20 mouse cellular contexts compared by ENCODE assay signal in the genomic region with DNA sequence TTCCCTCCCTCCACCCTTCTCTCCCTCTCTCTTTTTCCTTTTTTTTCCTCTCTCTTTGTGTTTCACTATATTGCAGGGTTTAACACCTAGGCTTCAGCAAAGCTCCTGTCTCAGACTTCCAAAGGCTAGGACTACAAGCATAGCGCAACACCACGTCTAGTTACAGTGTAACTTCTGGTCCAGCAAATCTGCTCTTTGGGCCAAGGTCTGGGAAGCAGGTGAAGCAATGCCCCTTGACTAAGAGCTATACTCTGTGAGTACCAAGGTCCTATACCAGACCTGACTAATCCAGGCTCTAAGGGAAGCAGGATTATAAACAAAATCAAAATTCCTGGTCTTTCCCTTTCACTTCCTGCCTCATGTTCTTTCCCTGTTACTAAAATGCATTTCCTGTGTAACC. TPM values are rescaled to one million over a fixed set of nuclear protein-coding genes. Genes with fewer than 3 reads are reported as not detected.
DNase-seq lines count a peak whose midpoint lies in the region; ATAC-seq and TF ChIP-seq lines count a peak whose summit lies in the region.
"Had no signal": no experiment of that assay in that cellular context is flagged by ENCODE, and none has a peak within 500 bp of the region (broad histone marks: within the 10 kb centered on the region; RNA-seq: fewer than 3 reads in every experiment).

No protein-coding gene starts in this region.

- H3K36me3 ChIP-seq in liver, adult 2 months (ENCODE audit: control insufficient read depth, insufficient read depth, low read length) = no peaks in the 10 kb centered on the region
- H3K36me3 ChIP-seq in liver, embryonic 12.5 days = no peaks in the 10 kb centered on the region
- H3K36me3 ChIP-seq in kidney, adult 2 months (ENCODE audit: control insufficient read depth, insufficient read depth, low read length) = no peaks in the 10 kb centered on the region
- no peaks in the 10 kb centered on the region for H3K36me3 ChIP-seq in kidney, embryonic 16.5 days (ENCODE audit: insufficient read depth, low read length)
- H3K36me3 ChIP-seq in liver, embryonic 15.5 days (replicated peaks) = no peaks in the 10 kb centered on the region
- H3K36me3 ChIP-seq: embryonic facial prominence, embryonic 12.5 days; hindbrain, embryonic 10.5 days; limb, embryonic 13.5 days; neural tube, embryonic 15.5 days; stomach, embryonic 15.5 days had no signal

- 0 out of 2 replicates have a peak, but pooled peaks cover 1% of the 10 kb centered on the region for H3K4me1 ChIP-seq in liver, adult 2 months (ENCODE audit: control insufficient read depth, insufficient read depth, low read length)
- H3K4me1 ChIP-seq in liver, embryonic 12.5 days = peaks cover 4% of the 10 kb centered on the region; the same call in 1 of the 2 replicates
- peaks cover 3% of the 10 kb centered on the region; the same call in 1 of the 2 replicates for H3K4me1 ChIP-seq in kidney, adult 2 months (ENCODE audit: control insufficient read depth, insufficient read depth, low read length)
- H3K4me1 ChIP-seq in kidney, embryonic 16.5 days (ENCODE audit: insufficient read depth, low read length) = peaks cover 29% of the 10 kb centered on the region
- H3K4me1 ChIP-seq in liver, embryonic 15.5 days (replicated peaks) = no peaks in the 10 kb centered on the region; the same call in 1 of the 2 replicates
- H3K4me1 ChIP-seq: embryonic facial prominence, embryonic 12.5 days; hindbrain, embryonic 10.5 days; limb, embryonic 13.5 days had no signal

- no peak overlapping the region for H3K27ac ChIP-seq in liver, adult 2 months (replicated peaks; ENCODE audit: insufficient read depth, low read depth, low read length)
- no peak overlapping the region for H3K27ac ChIP-seq in liver, embryonic 12.5 days
- H3K27ac ChIP-seq in kidney, adult 2 months (ENCODE audit: insufficient read depth, low read depth, low read length) = no peak overlapping the region
- H3K27ac ChIP-seq in kidney, embryonic 16.5 days (ENCODE audit: low read length) = no peak overlapping the region; the same call in 1 of the 2 replicates
- no peak overlapping the region for H3K27ac ChIP-seq in liver, embryonic 15.5 days (replicated peaks)
- H3K27ac ChIP-seq: embryonic facial prominence, embryonic 12.5 days; hindbrain, embryonic 10.5 days; hindbrain, postnatal 0 days; limb, embryonic 13.5 days; neural tube, embryonic 15.5 days; stomach, embryonic 15.5 days had no signal

- H3K79me2 ChIP-seq in liver, adult 2 months (ENCODE audit: control insufficient read depth, insufficient read depth, low read length) = no peaks in the 10 kb centered on the region

- H3K27me3 ChIP-seq in liver, adult 2 months (ENCODE audit: control insufficient read depth, insufficient read depth, low read length) = no peaks in the 10 kb centered on the region
- H3K27me3 ChIP-seq in liver, embryonic 12.5 days (replicated peaks) = peaks cover 26% of the 10 kb centered on the region; the same call in 1 of the 2 replicates
- H3K27me3 ChIP-seq in kidney, adult 2 months (replicated peaks; ENCODE audit: control insufficient read depth, insufficient read depth, low read length) = no peaks in the 10 kb centered on the region
- no peaks in the 10 kb centered on the region for H3K27me3 ChIP-seq in kidney, embryonic 16.5 days (ENCODE audit: insufficient read depth, low read length)
- H3K27me3 ChIP-seq in liver, embryonic 15.5 days = no peaks in the 10 kb centered on the region; the same call in 1 of the 2 replicates
- H3K27me3 ChIP-seq: embryonic facial prominence, embryonic 12.5 days; neural tube, embryonic 15.5 days had no signal

- peak; percentile 86 for DNase-seq in liver, adult 2 months (ENCODE audit: extremely low read depth, low read depth, low spot score)
- peak; percentile 81 for DNase-seq in kidney, adult 2 months
- no peak for DNase-seq in frontal cortex, postnatal 14 days (ENCODE audit: low spot score in 2 of 2)
- no peak for DNase-seq in embryo, embryonic 10 days (ENCODE audit: low spot score)
- DNase-seq: B cell, adult 2 months; cerebellum, adult 9-10 months; lung, postnatal 10 days; midbrain, embryonic 14.5 days; right cerebral cortex, postnatal 14 days had no signal

- no peaks in the 10 kb centered on the region for H3K9me3 ChIP-seq in liver, embryonic 12.5 days (replicated peaks)
- no peaks in the 10 kb centered on the region for H3K9me3 ChIP-seq in kidney, embryonic 16.5 days (ENCODE audit: low read length)
- H3K9me3 ChIP-seq in liver, embryonic 15.5 days (replicated peaks) = no peaks in the 10 kb centered on the region
- H3K9me3 ChIP-seq: embryonic facial prominence, embryonic 12.5 days; hindbrain, embryonic 10.5 days; limb, embryonic 13.5 days; neural tube, embryonic 15.5 days; stomach, embryonic 15.5 days had no signal

- no peak overlapping the region for H3K4me3 ChIP-seq in liver, adult 2 months (ENCODE audit: insufficient read depth, low read depth, low read length)
- H3K4me3 ChIP-seq in liver, embryonic 12.5 days = no peak overlapping the region
- H3K4me3 ChIP-seq in kidney, adult 2 months (ENCODE audit: insufficient read depth, low read depth, low read length) = no peak overlapping the region
- no peak overlapping the region for H3K4me3 ChIP-seq in kidney, embryonic 16.5 days (ENCODE audit: low read length)
- H3K4me3 ChIP-seq in liver, embryonic 15.5 days (replicated peaks) = no peak overlapping the region
- H3K4me3 ChIP-seq: embryonic facial prominence, embryonic 12.5 days; hindbrain, embryonic 10.5 days; limb, embryonic 13.5 days; myocyte; neural tube, embryonic 15.5 days; stomach, embryonic 15.5 days had no signal

- no peak for ATAC-seq in liver, embryonic 12.5 days
- ATAC-seq in kidney, embryonic 16.5 days (ENCODE audit: low FRiP score, low TSS enrichment) = peak; percentile 74
- ATAC-seq in liver, embryonic 15.5 days (ENCODE audit: insufficient read depth) = peak; percentile 73
- ATAC-seq: forebrain, embryonic 14.5 days; hindbrain, postnatal 0 days had no signal

- WGBS in liver, adult 2 months = 25% methylated on average over 2 of the region's 2 CpGs
- 66% methylated on average over 2 of the region's 2 CpGs for WGBS in liver, embryonic 12.5 days (ENCODE audit: insufficient replicate concordance)
- WGBS in kidney, adult 2 months = 63% methylated on average over 2 of the region's 2 CpGs
- 63% methylated on average over 2 of the region's 2 CpGs for WGBS in kidney, embryonic 16.5 days
- 55% methylated on average over 2 of the region's 2 CpGs for WGBS in liver, embryonic 15.5 days (ENCODE audit: insufficient replicate concordance)

- no peak for TF ChIP-seq CTCF in liver, adult 2 months (IDR thresholded peaks at IDR 0.05; ENCODE audit: low read depth, low read length)
- no peak for TF ChIP-seq CTCF in kidney, adult 2 months (conservative IDR thresholded peaks at IDR 0.05; ENCODE audit: insufficient read depth, insufficient read length, low read depth, low read length)

- TF ChIP-seq POLR2A in liver, adult 2 months (IDR thresholded peaks at IDR 0.05; ENCODE audit: extremely low read depth, insufficient read depth, low read length) = no peak
- TF ChIP-seq POLR2A in kidney, adult 2 months (IDR thresholded peaks at IDR 0.05; ENCODE audit: low read depth, low read length) = no peak

- no peak overlapping the region for H3K4me2 ChIP-seq in liver, embryonic 12.5 days
- H3K4me2 ChIP-seq in kidney, embryonic 16.5 days (replicated peaks; ENCODE audit: low read depth, low read length) = no peak overlapping the region
- no peak overlapping the region for H3K4me2 ChIP-seq in liver, embryonic 15.5 days
- H3K4me2 ChIP-seq: embryonic facial prominence, embryonic 12.5 days; limb, embryonic 13.5 days; neural tube, embryonic 15.5 days; stomach, embryonic 15.5 days had no signal

- no peak overlapping the region for H3K9ac ChIP-seq in liver, adult 2 months (ENCODE audit: low read depth, low read length)
- H3K9ac ChIP-seq in liver, embryonic 12.5 days = no peak overlapping the region
- no peak overlapping the region for H3K9ac ChIP-seq in kidney, embryonic 16.5 days (replicated peaks; ENCODE audit: low read length)
- H3K9ac ChIP-seq in liver, embryonic 15.5 days = no peak overlapping the region
- H3K9ac ChIP-seq: embryonic facial prominence, embryonic 12.5 days; limb, embryonic 13.5 days; neural tube, embryonic 15.5 days; stomach, embryonic 15.5 days had no signal

RNA-seq across cellular contexts. Expression of a gene that starts 35.3 kb away (rescaled TPM):
- 0.60 and 0.92 TPM in 2 replicates for total RNA-seq in liver, adult 2 months (2014; rRNA removed)
- 0.31 and 0.40 TPM in 2 replicates for polyA plus RNA-seq in liver, adult 2 months (2012; rRNA removed)
- polyA plus RNA-seq in liver, embryonic 12.5 days (2016; fragmentation: Nextera tagmentation; extraction: Ambion mirVana) = 0.14 and 0.51 TPM in 2 replicates
- polyA plus RNA-seq in kidney, adult 2 months (2012; rRNA removed) = 1.0 and 3.3 TPM in 2 replicates
- 10.1 and 12.3 TPM in 2 replicates for polyA plus RNA-seq in kidney, embryonic 16.5 days (2015; fragmentation: Nextera tagmentation; extraction: Ambion mirVana)
- polyA plus RNA-seq in liver, embryonic 15.5 days (2015; fragmentation: Nextera tagmentation; extraction: Ambion mirVana) = 0.20 TPM in 2 replicates

Comparison
In these comparisons a context has a peak if more than half of its experiments do, and no peak if none do; other contexts are left out.
1. DNase-seq: peak in liver, adult 2 months (single experiment) and kidney, adult 2 months (single experiment); none in frontal cortex, postnatal 14 days (0 of 2) and embryo, embryonic 10 days (single experiment).